Mouse (Mus musculus): ENCODE results near the gene Adcy5.

The Adcy5 gene

DNA sequence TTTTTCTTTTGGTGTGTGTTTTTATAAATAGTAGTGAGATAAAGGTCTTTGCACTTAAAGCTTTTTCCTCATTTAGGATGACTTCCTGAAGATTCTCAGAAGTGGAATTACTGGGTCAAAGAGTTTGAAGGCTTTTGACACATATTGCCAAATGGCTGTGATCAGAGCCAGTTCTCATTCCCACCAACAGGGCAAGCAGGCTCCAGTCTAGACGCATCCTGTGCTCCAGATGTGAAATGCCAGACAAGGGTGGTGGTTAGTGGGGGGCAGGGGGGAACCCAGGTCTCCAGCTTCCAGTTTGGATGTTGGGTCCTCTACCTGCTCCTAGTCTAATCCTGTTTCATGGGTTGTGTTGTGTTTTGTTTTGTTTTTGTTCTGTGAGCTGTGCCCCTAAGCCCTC, 48.8 kb downstream of the Adcy5 start:
- DNase-seq (ENCODE audit: low spot score in 2 of 2), result no peak

DNA sequence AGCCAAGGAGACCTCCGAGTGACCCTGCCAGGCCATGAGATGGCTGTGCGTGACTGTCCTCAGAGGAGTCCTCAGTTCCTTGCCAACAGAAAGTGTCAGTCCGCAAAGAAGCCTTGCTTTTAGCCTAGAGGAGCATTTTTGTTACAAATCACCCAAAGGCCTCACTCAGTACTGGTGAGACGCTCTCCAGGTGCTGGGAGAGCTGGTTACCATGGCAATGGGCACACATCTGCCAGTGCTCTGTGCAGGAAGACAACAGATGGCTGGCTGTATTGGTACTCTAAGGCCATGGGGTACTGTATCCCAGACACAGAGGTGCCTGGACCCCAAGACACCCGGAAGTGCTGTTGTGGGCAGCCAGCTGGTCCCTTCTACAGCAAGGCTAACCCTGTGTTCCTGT, 51.0 kb downstream of the Adcy5 start:
- no peak for DNase-seq (ENCODE audit: low spot score in 2 of 2)

DNA sequence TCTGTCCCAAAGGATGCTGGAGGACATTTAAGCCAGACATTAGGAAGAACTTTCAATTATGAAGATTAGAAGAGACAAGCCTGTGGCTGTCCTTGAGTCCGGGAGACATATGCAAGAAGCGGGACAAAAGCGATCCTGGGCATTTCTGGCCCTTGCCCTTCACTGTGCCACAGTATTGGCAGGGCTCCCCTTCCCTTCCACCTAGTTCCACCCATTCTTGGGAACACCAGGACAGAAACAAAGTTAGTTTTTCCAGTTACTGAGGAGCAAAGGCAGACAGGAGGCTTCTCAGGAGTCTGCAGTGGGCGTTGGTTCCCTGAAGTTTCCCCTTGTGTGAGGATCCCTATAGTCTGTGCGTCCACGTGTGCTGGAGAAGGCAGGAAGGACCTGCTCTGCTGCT, 51.7 kb downstream of the Adcy5 start:
- no peak for DNase-seq (ENCODE audit: low spot score in 2 of 2)

DNA sequence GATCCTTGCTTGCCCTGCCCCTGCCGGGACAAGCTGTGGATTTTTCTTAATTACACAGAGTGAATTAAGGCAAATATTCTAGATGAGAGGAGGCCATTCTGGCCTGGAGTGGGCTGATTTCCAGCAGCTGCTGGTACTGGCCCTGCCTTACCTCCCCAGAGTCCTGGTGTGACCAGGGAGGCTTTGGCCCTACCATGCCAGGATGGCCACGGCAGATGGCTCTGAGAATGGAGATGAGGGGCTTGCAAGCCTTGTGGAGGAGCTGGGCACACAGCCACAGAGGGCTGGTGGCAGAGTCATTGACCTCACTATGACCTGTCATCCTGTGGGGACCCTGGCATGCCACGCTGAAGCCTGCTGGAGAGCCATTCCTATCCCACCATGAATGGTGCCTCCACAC, 54.1 kb downstream of the Adcy5 start:
- DNase-seq (ENCODE audit: low spot score in 2 of 2), result no peak

DNA sequence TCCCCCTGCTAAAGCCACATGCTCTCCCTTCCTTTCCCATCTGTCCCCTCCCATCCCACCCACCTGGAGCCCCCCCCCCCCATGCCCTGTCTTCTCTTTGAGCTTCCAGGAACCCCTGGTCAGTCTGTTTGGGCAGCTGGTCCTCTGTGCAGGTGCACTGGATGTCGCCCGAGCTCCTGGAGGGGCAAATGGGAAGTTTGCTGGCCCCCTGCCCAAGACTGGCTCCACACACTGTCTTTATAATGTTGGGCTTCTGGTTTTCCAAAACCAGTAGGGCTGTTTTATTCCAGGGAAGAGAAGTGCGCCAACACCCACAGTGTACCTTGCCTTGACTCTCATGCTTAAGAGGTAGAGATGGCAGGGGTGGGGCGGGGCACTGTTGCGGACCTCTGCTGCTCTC, 55.1 kb downstream of the Adcy5 start:
- DNase-seq (ENCODE audit: low spot score in 2 of 2), result no peak

DNA sequence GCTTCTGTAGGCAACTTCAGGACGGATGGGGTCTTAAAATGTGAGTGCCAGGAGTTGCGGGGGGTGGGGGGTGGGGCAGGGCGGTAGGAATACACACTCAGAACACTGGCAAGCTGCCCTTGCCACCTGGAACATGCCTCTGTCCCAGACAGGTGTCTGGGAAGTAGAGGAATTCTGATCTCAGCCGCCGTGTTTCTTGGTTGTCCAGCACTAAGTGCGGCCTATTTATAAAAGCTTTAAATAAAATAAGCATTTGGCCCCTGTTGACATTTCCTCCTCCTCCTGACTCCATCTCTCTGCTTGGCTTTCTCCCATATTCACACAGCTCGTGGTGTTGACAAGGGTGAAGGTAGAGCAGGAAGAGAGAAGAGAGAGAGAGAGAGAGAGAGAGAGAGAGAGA, 60.4 kb downstream of the Adcy5 start:
- no peak for DNase-seq (ENCODE audit: low spot score in 2 of 2)

DNA sequence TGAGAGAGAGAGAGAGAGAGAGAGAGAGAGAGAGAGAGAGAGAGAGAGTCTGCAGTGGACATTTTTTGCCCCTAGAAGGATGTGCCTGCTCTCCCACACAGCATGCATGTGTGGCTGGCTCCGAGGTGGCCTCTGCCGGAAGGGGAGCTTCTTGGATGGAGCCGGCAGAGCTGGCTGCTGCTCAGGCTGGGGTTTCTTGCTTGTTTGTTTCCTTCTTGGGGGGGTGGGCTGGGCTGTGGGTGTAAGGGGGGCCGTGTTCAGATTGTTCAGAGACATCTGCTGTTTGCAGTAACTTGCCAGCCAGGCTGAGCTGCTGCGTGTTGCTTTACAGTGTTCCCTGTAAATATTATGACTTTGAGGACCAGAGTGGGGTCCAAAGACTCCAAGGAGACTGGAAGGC, 60.8 kb downstream of the Adcy5 start:
- DNase-seq (ENCODE audit: low spot score in 2 of 2), result no peak

DNA sequence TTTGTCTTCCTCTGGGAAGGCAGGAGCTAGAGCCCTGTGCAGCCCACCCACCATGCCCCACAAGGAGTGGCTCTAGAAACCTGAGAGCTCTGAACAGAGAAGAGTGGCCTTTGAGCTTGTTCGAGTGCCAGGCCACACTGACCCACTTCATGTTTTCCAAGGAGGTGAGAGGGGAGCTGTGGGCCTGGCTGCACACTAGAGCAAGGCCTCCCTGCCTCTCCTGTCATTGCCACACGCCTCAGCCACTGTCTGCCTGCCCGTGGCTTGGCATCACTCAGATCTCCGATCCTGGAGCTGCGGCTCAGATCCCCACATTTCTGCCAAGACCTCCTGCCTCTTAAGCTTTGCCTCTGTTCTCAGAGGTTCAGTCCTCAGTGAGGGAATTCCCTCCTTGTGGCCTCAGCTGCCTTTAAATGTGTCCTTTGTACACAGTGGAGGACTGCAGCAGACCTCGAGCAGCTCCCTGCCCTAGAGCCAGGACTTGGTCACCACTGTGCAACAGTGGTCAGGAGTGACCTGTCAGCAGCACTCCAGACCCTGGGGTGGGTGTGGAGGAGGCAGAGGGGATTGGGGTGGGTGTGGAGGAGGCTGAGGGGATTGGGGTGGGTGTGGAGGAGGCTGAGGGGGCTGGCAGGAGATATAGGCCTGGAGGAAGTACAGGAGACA, 62.3 kb downstream of the Adcy5 start:
- DNase-seq (ENCODE audit: low spot score in 2 of 2), result no peak

DNA sequence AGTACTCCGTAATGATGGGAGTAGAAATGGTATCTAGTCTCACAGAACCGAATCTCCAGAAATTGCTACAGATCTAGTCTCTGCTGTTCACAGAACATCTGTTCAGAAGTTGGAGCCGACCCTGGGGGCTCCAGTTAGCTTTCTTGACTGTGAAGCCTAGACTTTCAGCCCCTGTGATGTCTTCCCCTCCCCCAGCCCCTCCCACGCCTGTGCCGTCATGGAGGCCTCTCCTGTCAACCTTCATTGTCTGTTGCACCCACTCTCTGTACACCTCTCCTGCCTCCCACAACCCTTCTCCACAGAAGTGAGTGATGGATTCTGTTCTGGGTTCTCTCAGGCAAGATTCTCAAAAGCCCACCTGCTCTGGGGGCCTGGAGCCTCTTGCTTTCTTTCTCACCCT, 65.7 kb downstream of the Adcy5 start:
- DNase-seq (ENCODE audit: low spot score in 2 of 2), result no peak

DNA sequence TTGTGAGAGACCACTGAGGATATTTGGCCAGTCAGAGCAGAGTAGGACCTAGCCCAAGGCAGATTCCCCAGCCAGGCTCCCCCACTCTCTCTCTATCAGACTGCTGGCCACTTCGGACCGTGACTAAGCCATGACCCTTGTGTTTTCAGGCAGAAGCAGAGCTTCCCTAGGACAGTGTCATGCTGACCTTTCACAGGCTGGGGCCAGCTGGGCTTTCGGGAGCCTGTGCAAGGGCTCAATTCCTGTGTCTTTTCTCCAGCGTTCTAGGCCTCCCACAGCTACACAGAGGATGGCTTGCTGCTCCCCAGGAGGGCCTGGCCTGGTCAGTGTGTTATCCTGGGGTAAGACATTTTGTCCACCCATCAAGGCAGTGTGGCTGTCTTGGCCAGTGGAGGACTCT, 66.9 kb downstream of the Adcy5 start:
- DNase-seq (ENCODE audit: low spot score in 2 of 2), result no peak

DNA sequence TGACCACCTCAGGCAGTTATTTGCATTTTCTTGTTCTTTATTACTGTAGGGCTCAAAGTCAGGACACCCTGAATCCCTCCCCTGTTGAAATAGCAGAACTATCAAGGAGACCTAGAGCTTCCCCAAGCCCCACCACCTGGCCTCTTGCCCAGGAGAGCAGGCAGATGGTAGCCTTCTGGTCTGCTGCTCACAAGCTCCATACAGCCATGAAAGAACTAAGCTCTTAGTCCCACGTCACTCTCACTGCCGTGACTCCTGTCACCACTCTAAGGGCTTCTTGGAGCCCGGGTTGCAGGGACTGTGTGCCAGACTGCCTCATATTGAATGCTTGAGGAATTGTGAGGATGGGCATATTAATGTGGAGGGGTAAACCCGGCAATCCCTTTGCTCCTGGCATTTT, 69.3 kb downstream of the Adcy5 start:
- no peak for DNase-seq (ENCODE audit: low spot score in 2 of 2)

DNA sequence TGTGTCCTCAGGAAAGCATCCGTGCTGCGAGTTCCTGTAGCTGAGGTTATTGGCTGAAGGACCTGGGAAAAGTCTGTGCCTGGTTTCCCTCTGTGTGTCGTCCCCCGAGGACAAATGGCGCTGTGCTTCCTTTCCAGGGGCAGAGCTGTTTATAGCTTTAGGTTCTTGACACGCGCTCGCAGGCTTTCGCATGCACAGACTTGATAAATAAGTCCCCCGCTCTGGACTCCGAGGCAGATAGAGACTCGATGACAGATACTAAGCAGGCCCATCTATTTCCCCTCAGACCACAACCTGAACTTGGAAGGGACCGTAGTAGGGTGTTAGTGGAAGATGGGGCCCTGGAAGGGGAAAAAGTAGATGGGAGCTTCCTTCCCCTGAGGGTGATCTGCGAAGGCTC, 70.0 kb downstream of the Adcy5 start:
- DNase-seq (ENCODE audit: low spot score in 2 of 2), result no peak

DNA sequence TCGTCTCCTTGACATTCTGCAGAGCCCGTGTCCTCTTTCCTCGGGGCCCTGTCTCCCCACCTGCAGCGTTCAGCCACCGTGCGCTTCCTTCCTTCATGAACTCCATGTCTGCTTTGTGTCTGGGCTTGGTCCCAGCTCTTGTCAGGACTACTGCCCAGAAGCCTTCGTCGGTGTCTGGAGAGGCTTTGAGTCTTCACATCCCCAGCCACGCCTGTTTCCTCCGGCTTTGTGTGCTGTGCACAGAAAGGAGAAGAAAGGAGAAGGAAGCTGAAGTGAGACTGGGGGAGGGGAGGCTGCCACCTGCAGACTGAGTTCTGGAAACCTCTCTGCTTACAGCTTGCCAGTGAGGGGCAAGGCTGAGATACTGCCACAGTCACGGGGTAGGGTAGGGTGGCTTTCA, 74.9 kb downstream of the Adcy5 start:
- DNase-seq (ENCODE audit: low spot score in 2 of 2), result no peak

DNA sequence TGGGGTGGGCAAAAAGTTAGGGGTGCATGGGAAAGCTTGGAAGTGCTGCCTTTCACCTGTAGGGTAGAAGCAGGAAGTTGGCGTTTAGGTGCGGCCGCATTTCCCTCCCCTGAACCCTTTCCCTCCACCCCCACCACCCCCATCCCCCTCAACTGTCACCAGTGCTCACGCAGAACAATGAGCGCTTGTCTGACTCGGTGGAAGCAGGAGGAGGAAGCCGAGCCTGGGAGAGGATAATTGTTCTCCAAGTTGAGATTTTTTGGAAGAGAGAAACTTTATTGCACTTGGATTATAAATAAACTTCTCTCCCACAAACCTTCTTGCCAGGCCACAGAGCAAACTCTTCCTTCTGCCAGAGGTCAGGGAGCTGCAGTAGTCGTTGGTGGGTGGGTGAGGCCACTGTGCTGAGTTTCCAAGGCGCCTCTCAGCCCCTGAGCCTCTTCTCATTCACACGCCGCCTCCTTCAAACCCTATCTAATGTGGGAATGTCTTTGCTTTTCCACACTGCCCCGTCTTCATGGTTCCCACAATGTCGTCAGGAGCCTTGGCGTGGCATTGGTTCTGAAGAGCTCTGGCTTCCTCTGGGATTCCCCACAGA, 77.6 kb downstream of the Adcy5 start:
- no peak for DNase-seq (ENCODE audit: low spot score in 2 of 2)

DNA sequence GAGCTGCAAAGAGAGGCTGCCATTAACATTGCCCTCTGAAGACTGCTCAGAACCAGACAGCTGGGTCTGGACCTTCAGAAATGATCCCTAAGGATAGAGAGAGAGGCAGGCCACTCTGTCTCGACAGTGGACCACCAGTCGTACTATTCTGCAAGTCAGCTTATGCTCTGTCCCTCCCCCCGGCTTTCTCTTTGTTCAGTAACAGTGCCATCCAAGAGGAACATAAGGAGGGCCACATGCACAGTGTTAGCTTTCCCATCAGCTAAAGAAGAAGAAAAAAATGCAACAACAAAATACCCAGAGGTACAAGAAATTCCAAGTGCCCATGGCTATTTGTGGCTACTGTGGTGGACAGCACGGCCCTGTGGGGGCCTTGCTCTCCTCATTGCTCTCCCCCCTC, 78.7 kb downstream of the Adcy5 start:
- no peak for DNase-seq (ENCODE audit: low spot score in 2 of 2)

DNA sequence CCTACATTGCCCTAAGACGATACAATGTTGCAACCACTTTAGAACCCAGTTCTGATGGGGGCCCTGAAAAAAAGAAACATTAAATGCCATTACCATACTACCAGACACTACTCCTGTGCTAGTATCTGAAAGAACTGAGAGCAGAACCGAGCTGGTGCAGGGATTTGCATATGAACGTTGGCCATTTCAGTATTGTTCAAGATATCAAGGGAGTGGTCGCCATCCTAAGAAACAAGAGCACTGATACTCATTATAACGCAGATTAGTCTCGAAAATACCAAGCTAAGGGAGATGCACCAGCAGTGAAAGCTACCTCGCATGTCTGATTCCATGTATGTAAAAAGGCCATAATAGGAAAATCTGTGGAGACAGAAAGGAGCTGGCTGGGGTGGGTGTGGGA, 82.4 kb downstream of the Adcy5 start:
- DNase-seq (ENCODE audit: low spot score in 2 of 2), result no peak

DNA sequence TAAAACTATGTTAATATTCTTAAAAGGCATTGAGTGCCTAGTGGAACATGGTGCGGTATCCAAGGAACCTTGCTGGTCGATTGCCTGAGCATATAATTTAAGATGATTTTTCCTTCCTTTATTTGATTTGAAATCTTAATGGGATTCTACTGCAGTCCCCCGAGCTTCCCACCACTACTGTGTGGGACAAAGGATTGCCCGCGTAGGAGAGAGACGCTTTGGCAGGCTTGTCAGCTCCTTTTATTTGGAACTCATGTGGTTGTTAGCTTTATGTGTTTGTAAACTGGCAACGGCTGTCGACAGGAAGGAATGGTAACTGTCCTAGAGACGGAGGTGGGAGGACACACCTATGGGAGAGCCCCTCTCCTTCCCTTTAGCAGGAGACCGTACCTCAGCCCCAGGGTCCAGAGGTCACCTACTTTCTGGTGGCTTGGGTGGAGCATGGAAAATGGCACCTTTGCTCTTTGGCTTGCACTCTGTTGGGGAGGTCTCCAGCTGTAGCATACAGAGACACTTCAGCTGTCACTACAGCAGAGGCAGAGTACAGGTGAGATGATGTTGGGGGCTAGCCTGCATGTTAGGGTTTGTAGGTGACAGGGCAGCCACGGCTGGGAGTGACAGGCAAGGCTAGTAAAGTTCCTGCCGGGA, 84.8 kb downstream of the Adcy5 start:
- DNase-seq (ENCODE audit: low spot score in 2 of 2), result no peak

DNA sequence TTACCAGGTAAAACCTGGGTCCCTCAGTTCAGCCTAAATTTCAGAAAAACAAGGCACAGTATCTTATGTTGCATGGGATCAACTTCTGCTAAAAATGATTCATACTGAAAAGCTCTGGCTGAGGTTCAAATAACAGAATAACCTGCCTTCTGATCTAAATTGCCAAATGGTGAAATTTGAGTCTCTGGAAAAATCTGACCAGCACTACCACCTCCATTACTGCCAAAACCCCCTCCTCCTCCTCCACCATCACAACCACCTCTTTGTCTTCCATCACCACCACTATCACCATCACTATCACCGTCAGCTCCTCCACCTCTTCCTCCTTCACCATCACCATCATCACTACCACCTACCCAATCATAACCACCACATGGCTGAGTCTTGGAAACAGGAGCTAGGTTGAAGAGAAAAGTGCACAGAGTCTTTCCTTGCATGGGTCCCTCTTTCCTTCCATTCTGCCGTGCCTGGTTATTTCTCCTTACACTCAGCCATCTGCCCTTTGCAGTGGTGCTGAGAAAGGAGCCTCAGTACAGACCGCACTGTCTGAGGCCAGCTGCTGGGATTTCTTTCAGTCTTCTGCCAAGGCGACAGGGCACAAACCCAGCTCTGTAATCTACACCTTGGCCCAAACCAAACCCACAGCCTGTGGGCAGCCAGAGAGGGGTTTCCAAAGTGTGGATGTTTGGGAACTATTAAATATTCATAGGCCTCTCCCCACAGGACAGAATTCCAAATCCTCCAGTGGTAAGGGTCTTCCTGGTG, 85.5 kb downstream of the Adcy5 start:
- DNase-seq (ENCODE audit: low spot score in 2 of 2), result no peak

DNA sequence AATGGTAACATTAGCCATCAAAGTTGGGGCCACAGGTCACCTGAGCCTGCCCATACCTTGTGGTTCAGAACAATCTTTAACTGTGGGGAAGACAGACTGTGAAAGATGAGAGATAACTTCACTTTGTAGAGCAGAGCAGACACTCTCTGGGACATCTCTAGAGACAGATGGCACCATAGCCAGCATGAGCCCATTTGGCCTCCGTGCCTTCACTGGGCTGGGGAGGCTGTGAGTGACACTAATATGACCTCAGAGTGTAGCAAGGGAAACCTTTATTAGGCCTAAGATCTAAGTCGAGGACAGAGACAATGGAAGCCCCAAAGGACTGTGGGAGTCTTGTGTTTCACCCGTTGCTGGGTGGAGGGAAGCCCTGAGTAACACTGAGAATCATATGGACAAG, 92.7 kb downstream of the Adcy5 start:
- no peak for DNase-seq (ENCODE audit: low spot score in 2 of 2)

DNA sequence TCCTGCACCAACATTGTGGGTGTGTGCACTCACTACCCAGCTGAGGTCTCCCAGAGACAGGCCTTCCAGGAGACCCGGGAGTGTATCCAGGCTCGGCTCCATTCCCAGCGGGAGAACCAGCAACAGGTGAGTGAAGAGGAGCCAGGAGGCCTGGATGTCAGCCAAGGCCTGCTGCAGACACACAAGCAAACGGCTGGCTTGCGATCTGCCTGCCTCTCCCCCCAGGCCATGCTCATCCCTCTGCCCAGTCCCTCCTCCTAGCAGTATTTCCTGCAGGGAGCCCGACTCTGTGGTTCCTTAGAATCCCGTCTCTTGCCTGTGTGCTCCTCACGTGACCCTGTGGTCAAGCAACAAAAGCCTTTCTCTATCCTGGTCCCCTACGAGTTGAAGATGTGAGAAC, 94.1 kb downstream of the Adcy5 start:
- DNase-seq (ENCODE audit: low spot score in 2 of 2), result no peak

DNA sequence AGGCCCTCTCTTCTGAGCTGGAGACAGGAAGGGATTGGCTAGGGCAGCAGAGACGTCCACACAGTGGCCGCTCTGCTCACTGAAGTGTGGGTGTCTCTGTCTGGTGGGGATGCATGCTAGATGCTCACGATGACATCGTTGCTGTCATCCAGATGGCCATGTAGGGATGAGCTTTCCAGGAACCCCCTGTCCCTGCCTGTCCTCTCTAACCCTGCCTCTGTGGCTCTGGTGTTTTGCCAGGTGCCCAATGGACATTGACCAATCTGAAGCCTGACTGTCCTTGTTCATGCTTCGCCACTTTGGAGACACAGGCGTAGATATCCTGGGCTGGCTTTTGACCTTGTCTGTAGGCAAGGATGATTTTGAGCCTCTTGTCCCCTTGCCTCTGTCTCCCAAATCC, 95.1 kb downstream of the Adcy5 start:
- no peak for DNase-seq (ENCODE audit: low spot score in 2 of 2)

DNA sequence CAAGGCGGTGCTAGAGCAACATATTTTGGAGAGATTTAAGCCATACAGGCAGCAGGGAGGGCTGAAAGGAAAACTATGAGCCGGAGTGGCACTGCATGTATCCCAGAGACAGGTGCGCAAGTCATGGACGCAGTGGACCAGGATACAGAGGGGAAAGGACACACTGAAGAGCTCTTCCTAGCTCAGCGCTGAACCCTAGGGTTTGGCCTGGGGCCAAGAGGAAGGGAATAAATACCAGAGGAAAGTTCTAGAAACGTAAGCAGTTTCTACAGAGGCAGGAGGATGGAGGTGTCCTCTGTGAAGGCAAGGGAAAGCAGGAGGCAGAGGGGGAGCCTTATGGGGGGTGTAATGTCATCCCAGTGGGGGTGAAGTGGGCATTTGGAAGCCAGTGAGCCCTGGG, 97.0 kb downstream of the Adcy5 start:
- DNase-seq (ENCODE audit: low spot score in 2 of 2), result no peak

DNA sequence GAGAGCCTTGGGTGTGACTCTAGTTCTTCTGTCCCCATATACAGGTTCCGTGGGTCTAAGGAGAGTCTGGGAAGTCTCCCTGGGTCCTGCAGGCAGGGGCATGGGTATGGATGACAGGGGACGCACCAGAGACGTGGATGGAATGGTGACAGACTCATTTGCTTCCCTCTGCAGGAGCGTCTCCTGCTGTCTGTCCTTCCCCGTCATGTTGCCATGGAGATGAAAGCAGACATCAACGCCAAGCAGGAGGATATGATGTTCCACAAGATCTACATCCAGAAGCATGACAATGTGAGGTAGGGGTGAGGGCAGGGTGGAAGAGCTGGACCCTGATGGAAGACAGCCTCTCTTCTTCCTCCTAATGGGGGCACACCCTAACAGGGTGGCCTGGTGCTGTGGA, 98.3 kb downstream of the Adcy5 start:
- no peak for DNase-seq (ENCODE audit: low spot score in 2 of 2)

Measured in frontal cortex, postnatal 36 days (tissue).